Mouse (Mus musculus) hindbrain, embryonic 16.5 days (tissue): ENCODE measurements around the gene Gkap1. TPM values are rescaled to one million over a fixed set of nuclear protein-coding genes. Genes with fewer than 3 reads are reported as not detected.

Experiments
- ATAC-seq: fragments of 200-750 bp; cut with Nextera tagmentation; 2 replicates; pipeline ENCODE4 v1.8.0; 2017; ENCODE audit warnings: moderate TSS enrichment, moderate library complexity
- H3K27ac ChIP-seq: fragments of 300-500 bp; sonication (generic); 2 replicates; pipeline ENCODE4 v1.5.1; 2014; ENCODE audit warnings: low read depth, mild to moderate bottlenecking, control low read depth, low read length, moderate library complexity
- H3K27me3 ChIP-seq: fragments of 300-500 bp; sonication (generic); replicated peaks from 2 replicates; pipeline ENCODE4 v1.6.1; 2014; ENCODE audit warnings: low read length; ENCODE audit not compliant: control insufficient read depth, insufficient read depth
- H3K36me3 ChIP-seq: fragments of 300-500 bp; sonication (generic); 2 replicates; pipeline ENCODE4 v1.6.1; 2014; ENCODE audit warnings: mild to moderate bottlenecking, low read length, moderate library complexity, mixed read lengths; ENCODE audit not compliant: control insufficient read depth, insufficient read depth
- H3K4me1 ChIP-seq: fragments of 300-500 bp; sonication (generic); 2 replicates; pipeline ENCODE4 v1.6.1; 2014; ENCODE audit warnings: low read depth, low read length; ENCODE audit not compliant: control insufficient read depth, insufficient read depth
- H3K4me2 ChIP-seq: fragments of 300-500 bp; sonication (generic); 2 replicates; pipeline ENCODE4 v1.6.1; 2014; ENCODE audit warnings: mild to moderate bottlenecking, low read length, control low read depth, moderate library complexity
- H3K4me3 ChIP-seq: fragments of 300-500 bp; sonication (generic); 2 replicates; pipeline ENCODE4 v1.5.1; 2014; ENCODE audit warnings: mild to moderate bottlenecking, low read length, control low read depth, moderate library complexity
- H3K9ac ChIP-seq: fragments of 300-500 bp; sonication (generic); 2 replicates; pipeline ENCODE4 v1.6.1; 2014; ENCODE audit warnings: low read depth, mild to moderate bottlenecking, control low read depth, low read length, moderate library complexity
- H3K9me3 ChIP-seq: fragments of 300-500 bp; sonication (generic); 2 replicates; pipeline ENCODE4 v1.6.1; 2014; ENCODE audit warnings: mild to moderate bottlenecking, low read length, moderate library complexity; ENCODE audit not compliant: control insufficient read depth
- WGBS: fragments of 180-500 bp; shearing (Covaris S2); extraction: QIAGEN DNeasy Blood & Tissue Kit; methylation state at CpG from one replicate; pipeline ENCODE4 v1.1.7; 2014; 5-methylcytosine and 5-hydroxymethylcytosine counted together
- polyA plus RNA-seq: library from polyadenylated mRNA; unstranded; fragments of >200 nt; fragmentation: Nextera tagmentation; extraction: Ambion mirVana; gene quantifications from 2 replicates; pipeline ENCODE4 v1.2.1, GENCODE M21; 2015

Gkap1 gene
- polyA plus RNA-seq, 1 experiment from 2014 or later, result 22.8 TPM

GRCm38 (mm10) chr13:58232611-58233010 is 42.9 kb downstream of the Gkap1 start:
- WGBS, result 44% methylated on average over 5 of the region's 5 CpGs
- Histone ChIP-seq H3K4me3 (no peak overlapping the region), H3K4me1 (no peaks in the 10 kb centered on the region), H3K27me3 (no peaks in the 10 kb centered on the region), H3K36me3 (peaks cover 4% of the 10 kb centered on the region; the same call in 1 of the 2 replicates), H3K9me3 (no peaks in the 10 kb centered on the region), H3K9ac (no peak overlapping the region), H3K4me2 (no peak overlapping the region), H3K27ac (no peak overlapping the region)
- no peak for ATAC-seq

- Histone ChIP-seq H3K36me3 (peaks cover 4% of the 10 kb centered on the region; the same call in 1 of the 2 replicates), H3K4me1 (no peaks in the 10 kb centered on the region), H3K9me3 (0 out of 2 replicates have a peak, but pooled peaks cover 3% of the 10 kb centered on the region), H3K27ac (no peak overlapping the region), H3K27me3 (no peaks in the 10 kb centered on the region), H3K4me3 (no peak overlapping the region), H3K9ac (no peak overlapping the region), H3K4me2 (no peak overlapping the region)
- no peak for ATAC-seq
- 93% methylated on average over 8 of the region's 8 CpGs for WGBS
These were observed 43.4 kb downstream of the Gkap1 start for GRCm38 (mm10) chr13:58232070-58232469.

- WGBS, result 87% methylated on average over 2 of the region's 2 CpGs
- Histone ChIP-seq H3K4me1 (no peaks in the 10 kb centered on the region), H3K36me3 (peaks cover 2% of the 10 kb centered on the region; the same call in 1 of the 2 replicates), H3K9me3 (0 out of 2 replicates have a peak, but pooled peaks cover 3% of the 10 kb centered on the region), H3K9ac (no peak overlapping the region), H3K27ac (no peak overlapping the region), H3K4me3 (no peak overlapping the region), H3K27me3 (no peaks in the 10 kb centered on the region), H3K4me2 (no peak overlapping the region)
- ATAC-seq, result no peak
These were observed 46.9 kb downstream of the Gkap1 start for GRCm38 (mm10) chr13:58228624-58229023.

GRCm38 (mm10) chr13:58225694-58226093 is 49.8 kb downstream of the Gkap1 start:
- ATAC-seq, result no peak
- Histone ChIP-seq H3K4me1 (no peaks in the 10 kb centered on the region), H3K27ac (no peak overlapping the region), H3K36me3 (no peaks in the 10 kb centered on the region), H3K9ac (no peak overlapping the region), H3K27me3 (no peaks in the 10 kb centered on the region), H3K9me3 (0 out of 2 replicates have a peak, but pooled peaks cover 3% of the 10 kb centered on the region), H3K4me2 (no peak overlapping the region), H3K4me3 (no peak overlapping the region)
- 67% methylated on average over 8 of the region's 8 CpGs for WGBS

- ATAC-seq, result no peak
- H3K9ac ChIP-seq, result no peak overlapping the region
- WGBS, result 91% methylated on average over 3 of the region's 3 CpGs
- H3K27me3 ChIP-seq, result no peaks in the 10 kb centered on the region
- H3K27ac ChIP-seq, result no peak overlapping the region
- peaks cover 6% of the 10 kb centered on the region for H3K4me1 ChIP-seq
- no peaks in the 10 kb centered on the region for H3K9me3 ChIP-seq
- no peak overlapping the region for H3K4me2 ChIP-seq
- H3K36me3 ChIP-seq, result no peaks in the 10 kb centered on the region
- no peak overlapping the region for H3K4me3 ChIP-seq
These were observed 55.3 kb downstream of the Gkap1 start for GRCm38 (mm10) chr13:58220206-58220605.

- Histone ChIP-seq H3K4me2 (no peak overlapping the region), H3K27ac (no peak overlapping the region), H3K4me3 (no peak overlapping the region), H3K36me3 (no peaks in the 10 kb centered on the region), H3K27me3 (no peaks in the 10 kb centered on the region), H3K9ac (no peak overlapping the region), H3K4me1 (peaks cover 23% of the 10 kb centered on the region), H3K9me3 (no peaks in the 10 kb centered on the region)
- 96% methylated on average over 2 of the region's 2 CpGs for WGBS
- ATAC-seq, result no peak
These were observed 58.0 kb downstream of the Gkap1 start for GRCm38 (mm10) chr13:58217536-58217935.

GRCm38 (mm10) chr13:58216395-58216794 is 59.1 kb downstream of the Gkap1 start:
- Histone ChIP-seq H3K36me3 (no peaks in the 10 kb centered on the region), H3K9ac (peak overlapping the region; percentile 99), H3K4me2 (peak overlapping the region; percentile 90), H3K27ac (no peak overlapping the region; the same call in 1 of the 2 replicates), H3K4me3 (peak overlapping the region; percentile 100), H3K9me3 (no peaks in the 10 kb centered on the region), H3K27me3 (no peaks in the 10 kb centered on the region), H3K4me1 (peaks cover 28% of the 10 kb centered on the region)
- 93% methylated on average over 9 of the region's 9 CpGs for WGBS
- no peak for ATAC-seq

- no peaks in the 10 kb centered on the region for H3K27me3 ChIP-seq
- H3K27ac ChIP-seq, result peak within 1 kb of the TSS; percentile 96
- H3K4me2 ChIP-seq, result peak within 1 kb of the TSS; percentile 90
- WGBS, result 3% methylated on average over 59 of the region's 62 CpGs
- peak within 1 kb of the TSS; percentile 100 for H3K4me3 ChIP-seq
- H3K9ac ChIP-seq, result peak within 1 kb of the TSS; percentile 99
- H3K36me3 ChIP-seq, result no peaks in the 10 kb centered on the region
- H3K9me3 ChIP-seq, result no peaks in the 10 kb centered on the region
- peaks cover 28% of the 10 kb centered on the region for H3K4me1 ChIP-seq
- ATAC-seq, result peak; percentile 94
These were observed 59.7 kb downstream of the Gkap1 start, which contains the start of gene Ubqln1 for GRCm38 (mm10) chr13:58215592-58216341. Gene Ubqln1, minus strand, starts transcription at chr13:58215653.

GRCm38 (mm10) chr13:58215253-58215591 is 60.3 kb downstream of the Gkap1 start:
- Histone ChIP-seq H3K9me3 (no peaks in the 10 kb centered on the region), H3K4me3 (peak overlapping the region; percentile 100), H3K27me3 (no peaks in the 10 kb centered on the region), H3K4me2 (peak overlapping the region; percentile 90), H3K36me3 (no peaks in the 10 kb centered on the region), H3K4me1 (peaks cover 31% of the 10 kb centered on the region), H3K27ac (peak overlapping the region; percentile 96), H3K9ac (peak overlapping the region; percentile 99)
- peak; percentile 82; the same call in 1 of the 2 replicates for ATAC-seq
- WGBS, result 0% methylated on average over 29 of the region's 48 CpGs
